Mouse (Mus musculus): ENCODE measurements around the gene Fads1.

- TF ChIP-seq CTCF (IDR thresholded peaks at IDR 0.05; ENCODE audit: borderline replicate concordance, insufficient read depth, low read depth, low read length) (no peak), POLR2A (IDR thresholded peaks at IDR 0.05; ENCODE audit: borderline replicate concordance, insufficient read depth, low read length) (no peak)
These were observed 6.3 kb downstream of the Fads1 start for GRCm38 (mm10) chr19:10189022-10189421.

Data from cerebellum, adult 2 months (tissue).